Mouse (Mus musculus) cerebellum, adult 8-10 months (tissue): ENCODE measurements around the gene Gcnt1.
A peak's percentile ranks its signal among the peaks of the same experiment; 100 is the strongest.

ENCODE experiments used
- DNase-seq: peaks from one replicate; pipeline ENCODE4 v3.0.0; 2022

The Gcnt1 gene

DNA sequence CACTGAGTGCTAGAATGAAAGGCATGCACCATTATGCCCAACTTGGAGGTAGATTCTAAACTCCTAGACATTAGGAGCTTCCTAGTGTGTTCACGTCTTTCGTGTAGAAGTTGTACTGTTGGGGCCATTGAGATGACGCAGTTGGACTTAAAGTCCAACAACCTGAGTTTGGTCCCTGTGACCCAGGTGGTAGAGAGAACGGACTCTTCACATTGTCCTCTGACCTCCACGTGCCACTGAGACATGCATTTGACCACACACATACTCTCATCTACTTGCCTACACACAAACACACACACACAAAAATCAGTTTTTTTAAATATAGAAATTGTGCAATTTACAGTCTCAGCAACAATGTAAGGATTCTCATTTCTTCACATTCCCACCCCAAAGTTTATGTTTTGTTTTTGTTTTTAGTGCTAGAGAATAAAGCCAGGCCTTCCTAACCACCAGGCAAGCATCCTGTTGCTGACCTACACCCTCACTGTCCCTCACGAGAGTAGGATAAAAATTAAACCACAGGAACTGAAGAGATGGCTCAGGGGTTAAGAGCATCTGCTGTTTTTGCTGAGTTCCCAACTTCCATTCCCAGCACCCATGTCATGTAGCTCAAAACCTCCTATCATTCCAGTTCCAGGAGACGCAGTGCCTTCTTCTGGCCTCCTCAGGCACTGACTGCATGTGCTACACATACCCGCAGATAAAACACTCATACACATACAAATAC lies 6.1 kb downstream of the Gcnt1 start:
- DNase-seq: no peak

DNA sequence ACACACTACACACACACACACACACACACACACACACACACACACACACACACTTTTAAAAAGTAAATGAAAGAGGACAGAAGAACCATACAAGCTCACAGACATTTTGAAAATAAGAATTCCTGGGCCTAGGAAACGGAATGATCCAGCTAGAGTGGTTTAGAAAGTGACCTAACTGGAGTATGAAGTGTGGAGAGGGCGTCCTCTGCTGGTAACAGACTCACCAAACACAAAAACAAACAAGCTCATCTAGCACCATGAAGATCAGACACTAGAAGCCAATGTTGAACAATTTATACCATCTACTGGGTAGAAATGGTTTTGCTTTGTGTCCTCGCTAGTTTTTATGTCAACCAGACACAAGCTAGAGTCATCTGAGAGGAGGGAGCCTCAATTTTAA lies 7.9 kb downstream of the Gcnt1 start:
- peak; percentile 39 for DNase-seq

DNA sequence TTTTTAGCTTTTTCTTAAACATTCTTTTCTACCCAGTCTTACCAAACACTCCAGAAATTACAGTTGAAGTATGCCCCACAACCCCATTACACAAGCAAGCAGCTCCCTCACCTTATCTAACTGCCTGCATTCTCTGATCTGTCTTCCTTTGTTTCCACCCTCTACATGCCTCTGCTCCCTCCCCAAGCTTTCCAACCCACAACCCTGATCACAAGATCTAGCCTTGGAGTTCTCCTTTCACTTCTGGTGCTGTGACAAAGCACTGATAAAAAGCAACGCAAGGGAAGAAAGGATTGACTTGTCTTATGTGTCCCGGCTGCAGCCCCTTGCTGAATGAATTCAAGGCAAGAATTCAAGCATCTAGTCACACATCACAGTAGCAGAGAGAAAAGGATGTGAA lies 11.5 kb downstream of the Gcnt1 start:
- no peak for DNase-seq

DNA sequence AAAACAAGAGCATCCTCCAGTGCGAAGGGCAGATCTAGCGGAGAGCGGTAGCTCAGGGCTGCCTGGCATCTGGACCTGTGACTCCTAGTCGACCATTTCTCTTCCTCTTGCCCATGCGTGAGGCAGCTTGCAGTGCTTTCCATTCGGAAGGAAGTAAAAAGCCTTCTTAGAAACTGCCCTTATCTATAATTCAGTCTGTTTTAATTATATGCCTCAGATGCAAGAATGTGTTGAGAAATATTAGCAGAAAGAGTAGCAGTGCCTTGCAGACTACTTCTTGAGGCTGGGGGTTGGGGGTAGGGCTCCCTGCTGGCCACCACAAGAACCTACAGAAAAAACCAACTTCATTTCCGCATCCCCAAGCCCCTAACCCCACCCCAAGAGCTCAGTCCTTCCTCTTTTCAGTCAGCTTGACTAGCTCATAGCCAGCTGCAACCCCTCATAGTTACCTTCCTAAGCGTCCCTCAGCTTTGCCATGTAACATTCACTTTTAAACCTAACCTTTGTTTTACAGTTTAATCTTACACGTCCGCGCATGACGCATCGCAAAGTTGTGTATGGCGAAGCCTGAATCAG lies 13.2 kb downstream of the Gcnt1 start:
- no peak for DNase-seq

DNA sequence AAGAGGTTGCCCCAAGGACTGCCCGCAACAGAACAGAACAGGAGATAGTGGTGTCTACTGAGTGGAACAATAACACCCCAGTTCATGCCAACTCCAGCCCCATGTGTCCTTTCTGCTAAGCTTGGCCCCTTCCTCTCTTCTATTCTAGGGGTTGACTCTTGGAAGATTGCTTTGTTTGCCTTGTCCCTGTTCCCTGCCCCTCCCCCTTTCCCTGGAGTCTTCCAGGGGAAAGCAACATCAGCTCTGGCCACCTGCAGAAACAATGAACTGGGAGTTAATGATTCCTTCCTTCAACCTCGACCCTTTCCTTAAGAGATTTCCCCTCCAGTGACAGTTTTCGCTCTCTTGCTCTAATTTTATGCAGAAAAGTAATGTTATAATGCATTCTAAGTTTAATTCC lies 15.3 kb downstream of the Gcnt1 start:
- DNase-seq: no peak

DNA sequence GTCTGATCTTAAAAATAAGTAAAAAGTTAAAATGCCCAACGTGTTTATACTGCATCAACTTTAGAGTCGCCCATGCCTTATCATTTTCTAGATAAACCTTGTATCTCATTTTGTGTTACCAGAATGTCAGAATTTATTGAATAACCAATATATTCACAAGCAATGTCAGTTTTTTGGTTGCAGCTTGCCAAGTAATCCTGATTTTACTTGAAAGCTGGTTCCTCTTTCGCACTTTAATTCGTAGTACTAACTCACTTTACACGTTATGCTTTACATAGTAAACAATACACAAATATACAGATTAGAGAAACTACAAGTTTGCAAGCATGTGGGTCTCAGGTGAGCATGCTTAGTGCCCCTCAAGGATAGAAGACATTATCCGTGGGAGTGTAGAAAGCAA lies 15.7 kb downstream of the Gcnt1 start:
- no peak for DNase-seq

DNA sequence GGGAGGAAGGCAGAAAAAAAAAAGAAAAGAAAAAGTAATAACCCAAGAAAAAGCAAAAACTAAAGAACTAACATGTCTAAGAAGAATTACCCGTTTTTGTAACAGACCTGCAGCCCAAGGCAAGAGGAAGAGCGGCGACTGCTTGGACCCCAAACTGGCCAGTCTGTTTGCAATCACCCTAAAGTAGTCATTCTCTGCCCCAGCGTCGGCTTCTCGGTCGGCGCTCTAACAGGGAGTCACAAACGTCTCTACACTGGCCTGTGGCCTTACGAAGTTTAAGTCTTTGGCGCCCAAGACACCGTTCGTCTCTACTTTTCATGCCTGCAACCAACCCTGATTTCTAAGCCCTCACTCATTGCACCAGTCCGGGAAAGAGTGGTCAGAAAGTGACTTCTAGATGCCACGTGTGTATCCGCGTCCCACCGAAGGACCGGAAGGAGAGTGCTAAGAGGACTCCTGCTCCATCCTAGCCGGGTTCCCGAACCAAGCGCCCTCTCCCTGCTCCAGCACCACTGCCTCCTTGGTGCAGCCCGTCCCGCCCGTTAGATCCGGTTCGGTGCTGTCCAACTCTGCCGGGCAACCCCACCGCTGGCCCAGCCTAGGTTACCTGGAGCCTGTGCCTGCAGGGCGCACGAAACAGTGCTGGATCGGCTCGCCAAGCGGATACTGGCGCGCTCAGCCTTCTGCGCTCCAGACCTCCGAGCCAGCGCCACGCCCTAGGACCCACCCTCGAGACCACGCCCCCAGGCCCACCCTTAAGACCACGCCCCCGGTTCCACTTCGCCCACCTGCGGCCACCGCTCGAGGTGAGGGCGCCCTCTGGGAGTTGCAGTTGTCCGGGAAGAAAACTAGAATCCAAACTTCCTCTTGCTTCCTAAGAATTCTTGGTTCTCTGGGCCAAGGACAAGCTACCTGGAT lies 16.4 kb downstream of the Gcnt1 start:
- peak; percentile 79 for DNase-seq

DNA sequence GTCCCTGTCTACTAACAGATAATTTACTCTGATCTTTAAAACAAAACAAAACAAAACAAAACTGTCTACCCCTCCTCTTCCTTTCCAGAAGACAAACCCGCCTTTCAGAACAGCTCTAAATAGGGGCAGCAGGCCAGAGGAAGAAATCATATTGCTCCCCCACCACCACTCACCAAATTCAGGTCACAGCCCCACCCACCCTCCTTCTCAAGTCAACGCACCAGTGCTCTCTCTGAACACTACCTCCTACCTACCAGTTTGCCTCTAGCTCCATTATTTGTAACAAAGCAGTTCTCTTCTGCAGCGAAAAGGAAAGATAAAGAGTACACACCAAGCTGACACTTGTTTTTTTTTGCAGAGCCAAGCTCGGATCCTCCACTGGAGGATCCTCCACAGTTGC lies 17.3 kb downstream of the Gcnt1 start:
- DNase-seq: no peak

DNA sequence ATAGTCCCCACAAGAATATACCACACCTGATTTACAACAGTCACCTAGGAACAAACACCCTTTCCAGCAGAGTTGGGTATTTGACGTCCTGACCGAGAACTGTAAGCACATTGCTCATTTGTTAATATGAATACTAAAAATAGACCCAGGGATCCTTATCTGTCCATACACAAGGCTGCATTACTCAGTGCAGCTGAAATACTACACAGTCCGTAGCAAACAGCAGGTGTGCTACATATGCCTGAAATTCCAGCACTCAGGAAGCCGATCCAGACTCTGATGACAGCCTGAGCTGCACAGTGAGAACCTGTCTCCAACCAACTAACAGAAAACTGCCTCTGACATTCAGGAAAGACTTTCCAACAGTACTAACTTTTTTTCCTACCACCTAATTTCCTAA lies 17.8 kb downstream of the Gcnt1 start:
- peak; percentile 31 for DNase-seq

DNA sequence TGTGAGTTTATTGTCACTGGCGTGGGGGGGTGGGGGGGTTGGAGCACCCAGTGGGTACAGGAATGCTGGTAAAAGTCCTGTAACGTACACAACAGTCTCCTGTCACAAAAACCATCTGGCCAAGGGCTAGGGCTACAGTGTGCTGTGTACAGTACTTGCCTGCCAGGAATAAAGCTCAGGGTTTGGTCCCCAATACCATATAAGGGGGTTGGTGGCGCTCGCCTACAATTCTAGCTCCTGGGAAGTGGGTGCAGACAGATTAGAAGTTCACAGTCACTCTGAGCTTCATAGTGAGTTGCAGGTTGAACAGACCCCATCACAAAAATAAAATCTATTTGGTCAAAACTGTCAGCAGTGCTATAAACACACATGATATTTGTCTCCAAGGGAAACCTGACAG lies 18.3 kb downstream of the Gcnt1 start:
- DNase-seq: no peak

DNA sequence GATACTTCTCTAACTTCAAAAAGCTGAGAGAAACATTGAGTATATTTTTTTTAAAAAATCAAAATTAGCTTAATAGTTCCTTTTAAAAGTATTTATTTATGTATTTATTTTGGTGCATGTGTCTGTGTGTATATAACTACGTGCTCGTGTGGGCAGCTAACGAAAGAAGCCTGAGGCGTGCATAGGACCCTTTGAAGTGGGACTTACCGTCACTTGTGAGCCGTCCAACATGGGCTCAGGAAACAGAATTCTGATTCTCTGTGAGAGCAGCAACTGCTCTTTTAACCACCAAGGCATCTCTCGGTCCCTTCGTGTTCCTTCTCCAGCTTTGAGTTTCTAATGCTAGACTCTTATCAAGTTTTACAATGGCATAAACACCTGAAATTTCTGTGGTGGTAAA lies 18.9 kb downstream of the Gcnt1 start:
- no peak for DNase-seq

DNA sequence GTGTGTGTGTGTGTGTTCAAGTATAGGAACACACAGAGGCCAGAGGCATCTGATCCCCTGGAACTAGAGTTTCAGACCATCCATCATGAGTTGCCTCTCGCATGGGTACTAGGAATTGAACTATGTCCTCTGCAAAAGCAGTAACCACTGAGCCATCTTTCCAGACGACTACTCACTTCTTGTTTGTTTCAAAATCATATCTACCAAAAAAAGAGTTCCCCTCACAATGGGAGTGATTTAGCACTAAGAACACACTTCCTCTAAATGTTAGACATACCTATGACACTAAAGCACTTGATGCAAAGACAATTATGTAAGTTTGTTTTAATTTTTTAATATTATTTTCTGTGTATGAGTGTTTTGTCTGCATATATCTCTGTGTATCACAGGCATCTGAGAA lies 24.8 kb downstream of the Gcnt1 start:
- no peak for DNase-seq

DNA sequence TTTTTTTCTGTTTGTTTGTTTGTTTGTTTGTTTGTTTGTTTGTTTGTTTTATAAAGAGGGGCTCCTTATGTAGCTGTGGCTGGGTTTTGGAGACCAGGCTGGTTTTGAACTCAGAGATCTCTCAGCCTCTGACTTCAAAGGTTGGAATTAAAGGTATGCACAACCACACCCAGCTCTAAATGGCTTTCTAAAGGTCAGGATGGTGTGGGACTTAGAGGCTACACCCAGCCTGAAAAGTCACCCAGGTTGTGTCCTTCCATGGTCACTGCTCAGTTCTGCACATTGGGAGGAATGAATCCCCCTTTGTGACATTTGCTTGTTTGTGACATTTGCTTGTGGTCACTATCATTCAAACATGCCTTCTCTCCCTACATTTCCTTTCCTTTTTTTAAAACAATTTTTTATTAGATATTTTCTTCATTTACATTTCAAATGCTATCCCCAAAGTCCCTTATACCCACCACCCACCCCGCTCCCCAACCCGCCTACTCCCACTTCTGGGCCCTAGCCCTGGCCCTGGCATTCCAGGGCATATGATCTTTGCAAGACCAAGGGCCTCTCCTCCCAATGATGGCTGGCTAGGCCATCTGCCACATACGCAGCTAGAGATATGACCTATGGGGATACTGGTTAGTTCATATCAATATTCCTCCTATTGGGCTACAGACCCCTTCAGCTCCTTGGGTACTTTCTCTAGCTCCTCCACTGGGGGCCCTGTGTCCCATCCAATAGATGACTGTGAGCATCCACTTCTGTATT lies 25.7 kb downstream of the Gcnt1 start:
- DNase-seq: no peak

DNA sequence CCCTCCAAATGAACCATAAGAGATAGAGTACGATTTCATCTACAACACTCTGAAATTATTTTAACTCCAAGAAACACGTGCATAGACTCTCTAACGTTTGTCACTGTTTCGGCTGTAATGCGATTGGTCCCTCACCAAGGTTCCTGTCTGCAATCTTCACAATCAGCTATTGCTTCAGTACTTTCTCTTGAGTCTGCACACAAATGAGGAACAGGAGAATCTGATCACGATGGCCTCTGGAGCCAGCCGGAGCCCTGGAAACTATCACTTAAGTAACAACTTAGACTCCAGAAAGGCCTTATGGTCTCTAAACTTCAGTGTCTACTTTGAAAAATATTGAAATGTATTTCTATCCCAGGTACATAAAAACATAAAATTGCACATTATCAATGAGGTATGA lies 27.8 kb downstream of the Gcnt1 start:
- no peak for DNase-seq

DNA sequence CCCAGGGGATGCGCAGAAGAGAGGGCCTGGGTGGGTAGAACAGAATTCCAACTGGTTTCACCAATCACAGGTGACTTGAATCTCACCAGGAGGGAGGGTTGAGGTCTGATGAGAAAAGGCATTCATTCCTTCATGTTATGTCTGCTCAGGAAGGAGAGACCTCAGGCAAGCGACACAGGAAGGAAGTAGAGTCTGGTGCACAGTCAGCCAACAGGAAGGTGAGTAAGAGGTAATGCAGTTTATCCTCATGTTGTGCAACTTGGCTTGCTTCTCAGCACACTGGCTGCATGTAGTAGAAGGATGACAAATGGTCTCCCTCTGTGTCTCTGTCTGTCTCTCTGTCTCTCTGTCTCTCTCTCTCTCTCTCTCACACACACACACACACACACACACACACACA lies 33.1 kb downstream of the Gcnt1 start:
- DNase-seq: no peak

DNA sequence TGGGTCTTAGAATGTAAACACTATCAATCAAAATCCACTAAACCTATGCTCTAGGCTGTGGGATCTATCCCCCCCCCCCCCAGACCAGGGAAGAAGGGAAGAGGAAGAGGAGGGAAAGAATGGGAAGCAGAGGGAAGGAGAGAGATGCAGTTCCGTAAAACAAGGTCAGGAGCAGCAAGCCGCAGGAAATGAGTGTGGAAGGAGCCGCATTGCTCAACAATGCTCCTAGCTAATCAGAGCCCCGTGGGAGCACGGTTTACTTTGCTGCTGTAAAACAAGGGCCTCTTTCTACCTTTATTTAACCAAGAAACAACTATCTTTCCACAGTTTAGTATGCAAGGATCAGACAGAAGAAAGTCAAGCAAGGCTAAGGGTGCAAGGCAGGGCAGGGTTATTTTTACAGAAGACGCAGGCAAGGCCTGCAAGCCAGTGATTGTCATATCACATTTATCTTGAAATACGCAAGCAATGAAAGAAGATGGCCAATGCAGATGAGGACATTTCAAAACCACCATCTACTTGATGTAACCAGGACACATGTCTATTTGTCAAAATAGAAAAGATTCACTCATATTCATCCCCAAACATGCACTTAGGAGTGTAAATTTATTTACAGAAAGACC lies 35.5 kb downstream of the Gcnt1 start:
- DNase-seq: no peak

DNA sequence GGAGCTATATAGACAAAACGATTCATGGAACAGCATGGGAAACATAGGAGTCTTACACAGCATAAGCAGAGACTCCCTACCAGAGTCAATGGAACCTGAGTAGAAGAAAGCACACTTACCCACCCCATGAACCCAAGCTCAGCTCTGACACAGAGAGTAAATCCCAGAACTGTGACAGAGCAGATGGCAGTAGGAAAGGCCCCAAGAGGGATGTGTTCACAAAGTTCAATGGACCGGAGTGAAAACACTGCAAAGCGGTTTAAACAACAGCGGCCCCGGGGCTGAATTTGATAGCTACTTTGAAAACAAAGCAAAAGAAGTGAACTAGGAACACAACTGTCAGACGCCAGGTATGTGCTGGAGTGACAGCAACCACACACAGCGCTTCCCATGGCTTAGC lies 36.0 kb downstream of the Gcnt1 start:
- DNase-seq: no peak

DNA sequence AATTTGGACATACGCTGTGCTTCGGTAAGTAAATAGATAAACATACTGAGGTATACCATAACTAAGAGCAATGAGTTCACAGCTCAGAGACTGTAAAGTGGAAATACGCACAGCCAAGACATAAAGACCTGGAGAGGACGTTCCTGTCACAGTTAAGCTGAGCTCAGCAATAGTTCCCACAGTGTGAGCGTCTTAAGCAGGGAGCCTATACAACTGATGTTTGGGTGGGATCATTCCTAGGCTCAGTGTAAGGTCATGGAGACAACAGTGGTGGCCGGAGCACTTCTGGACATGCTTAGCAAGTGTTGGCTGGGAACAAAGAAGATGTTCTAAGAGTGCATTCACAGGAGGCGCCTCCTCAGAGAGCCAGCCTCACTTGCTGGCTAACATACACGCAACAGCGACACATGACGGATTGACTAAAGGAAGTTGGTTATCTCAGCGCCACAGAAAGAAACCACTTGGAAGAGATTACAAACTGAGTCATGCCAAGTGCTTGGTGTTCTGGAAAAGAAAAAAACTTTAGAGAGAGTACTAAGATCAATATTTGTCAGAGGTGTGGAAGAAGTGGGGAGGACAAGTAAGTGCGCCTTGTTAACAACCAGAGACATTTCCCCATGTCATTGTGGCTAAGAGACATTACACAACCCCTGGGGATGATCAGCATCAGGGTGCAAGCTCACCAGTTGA lies 37.9 kb downstream of the Gcnt1 start:
- DNase-seq: no peak

DNA sequence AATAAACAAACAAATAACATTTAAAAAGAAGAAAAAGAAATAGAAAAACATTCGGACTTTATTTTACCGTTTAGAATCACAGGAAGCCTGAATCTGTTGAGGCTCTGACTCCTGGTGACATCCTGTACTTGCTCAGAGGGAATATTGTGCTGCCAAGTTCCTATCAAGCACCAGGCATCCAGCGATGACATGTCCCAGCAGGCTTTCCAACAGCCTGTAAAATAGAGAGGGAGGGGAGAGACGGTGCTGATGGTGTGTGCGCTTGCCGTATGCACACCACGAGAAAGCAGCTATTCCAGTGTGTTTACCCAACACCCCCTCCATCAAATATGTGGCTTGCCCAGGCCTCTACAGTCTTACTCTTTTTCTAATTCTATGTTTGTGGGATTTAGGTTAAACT lies 39.6 kb downstream of the Gcnt1 start:
- DNase-seq: peak; percentile 27

DNA sequence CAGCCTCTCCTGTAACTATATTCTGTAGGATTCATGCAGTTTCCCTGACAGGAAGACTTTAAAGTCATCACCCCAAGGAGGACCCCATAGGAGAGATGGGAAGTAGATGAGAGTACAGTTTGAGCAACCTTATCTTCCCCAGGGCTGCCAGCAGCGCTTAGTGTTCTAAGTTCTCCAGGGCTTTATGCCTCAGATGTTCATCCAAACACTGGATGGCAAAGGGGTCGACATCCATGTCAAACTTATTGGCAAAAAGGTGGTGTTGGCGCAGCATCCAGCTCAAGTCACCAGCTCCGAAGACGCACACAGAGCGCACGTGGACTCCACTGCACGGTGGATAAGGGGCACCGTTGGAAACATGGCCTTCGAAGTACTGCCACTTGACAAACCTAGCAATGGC lies 43.7 kb downstream of the Gcnt1 start:
- no peak for DNase-seq

DNA sequence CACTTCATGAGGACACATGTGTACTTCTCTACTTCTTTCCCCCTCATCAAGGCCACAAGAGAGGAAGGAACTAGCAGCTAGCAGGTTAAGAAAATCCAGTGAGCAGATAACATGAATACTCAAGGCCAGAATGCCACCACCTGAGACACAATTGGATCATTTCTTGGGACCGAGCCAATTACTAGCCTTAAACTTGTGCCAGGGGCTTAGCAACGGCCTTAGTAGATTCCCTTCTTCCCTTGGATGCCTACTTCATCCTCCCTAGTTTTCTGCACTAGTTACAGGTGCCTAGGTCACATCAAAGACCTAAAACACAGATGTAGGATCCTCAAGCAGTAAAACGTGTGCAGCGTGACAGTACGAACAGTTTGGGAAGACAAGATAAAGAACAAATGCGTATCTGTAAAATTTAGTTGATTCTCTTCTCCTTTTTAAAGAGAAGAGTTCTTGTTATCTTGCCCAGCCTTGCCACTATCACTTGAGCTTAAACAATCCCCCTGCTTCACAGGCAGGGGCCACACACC lies 44.7 kb downstream of the Gcnt1 start:
- DNase-seq: no peak

DNA sequence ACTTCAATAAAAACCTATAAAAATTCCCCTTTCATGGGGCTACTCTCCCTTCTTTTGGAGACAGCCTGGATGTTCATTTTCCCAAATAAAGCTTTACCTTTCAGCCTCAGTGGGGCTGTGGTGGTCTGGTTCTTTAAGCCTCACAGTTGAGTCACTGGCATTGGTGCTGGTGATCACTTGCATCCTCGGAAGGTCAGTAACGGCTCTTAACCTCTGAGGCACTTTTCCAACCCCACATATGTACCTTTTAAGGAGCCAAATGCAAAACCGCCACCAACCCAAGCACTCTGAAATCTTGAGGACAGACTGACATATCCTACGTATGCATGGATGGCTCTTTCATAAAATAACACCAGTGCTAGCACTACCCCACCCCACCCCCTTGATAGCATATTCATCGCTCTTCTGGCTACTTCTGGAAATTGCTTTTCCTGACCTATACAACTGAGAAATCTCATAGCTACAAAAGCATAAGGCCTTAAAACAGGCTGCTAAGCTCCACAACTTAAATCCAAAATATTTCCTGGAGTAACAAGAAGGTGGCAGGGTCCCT lies 48.9 kb downstream of the Gcnt1 start:
- no peak for DNase-seq
